Mouse (Mus musculus) natural killer cell, adult 2 months (primary cell): ENCODE measurements around the gene Il12rb2.

Source experiments
- DNase-seq, 2 experiments: peaks; one replicate each; pipeline ENCODE4 v3.0.0; 2022; ENCODE audit warnings: low spot score in 2 of 2

Il12rb2 gene

DNA sequence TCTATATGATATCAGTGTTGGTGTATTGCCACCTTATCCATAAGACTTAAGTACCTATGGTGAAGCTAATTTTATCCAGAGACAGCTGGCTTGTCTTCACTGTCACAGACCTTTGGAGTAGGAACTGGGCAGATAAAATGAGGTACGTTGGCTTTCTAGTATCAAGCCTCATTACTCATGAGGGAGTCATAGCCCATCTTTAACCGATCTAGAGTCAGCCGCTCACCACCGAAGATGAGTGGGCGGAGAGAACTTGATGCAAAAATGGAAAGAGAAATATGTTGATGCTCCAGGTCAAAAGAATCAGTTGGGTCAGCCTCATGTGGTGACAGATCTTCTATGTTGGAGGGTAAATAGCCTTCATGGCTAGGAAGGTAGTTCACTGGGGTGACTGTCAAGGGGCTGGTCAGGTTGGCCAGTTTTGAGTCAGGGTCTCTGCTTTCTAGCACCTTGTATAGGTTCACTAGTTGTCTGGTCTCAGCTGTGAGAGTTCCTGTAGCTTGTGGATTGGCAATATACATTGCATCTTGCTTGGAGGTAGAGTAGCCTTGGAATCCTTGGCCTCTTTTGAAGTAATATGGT, 83.9 kb downstream of the Il12rb2 start:
- no peak for DNase-seq

DNA sequence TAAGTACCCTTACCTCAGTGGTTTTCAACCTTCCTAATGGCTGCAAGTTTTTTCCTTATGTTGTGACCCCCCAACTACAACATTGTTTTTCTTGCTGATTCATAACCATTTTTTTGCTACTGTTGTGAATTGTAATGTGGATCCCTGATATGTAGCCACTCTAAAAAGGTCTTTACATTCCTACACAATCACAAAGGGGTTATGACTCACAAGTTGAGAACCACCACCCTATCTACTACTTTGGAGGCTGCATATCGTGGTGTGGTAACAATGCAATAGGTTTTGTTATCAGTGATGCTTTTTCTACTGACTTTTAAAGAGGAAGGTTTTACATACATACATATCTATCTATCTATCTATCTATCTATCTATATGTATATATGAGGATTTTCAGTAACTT, 93.1 kb downstream of the Il12rb2 start:
- DNase-seq = no peak

DNA sequence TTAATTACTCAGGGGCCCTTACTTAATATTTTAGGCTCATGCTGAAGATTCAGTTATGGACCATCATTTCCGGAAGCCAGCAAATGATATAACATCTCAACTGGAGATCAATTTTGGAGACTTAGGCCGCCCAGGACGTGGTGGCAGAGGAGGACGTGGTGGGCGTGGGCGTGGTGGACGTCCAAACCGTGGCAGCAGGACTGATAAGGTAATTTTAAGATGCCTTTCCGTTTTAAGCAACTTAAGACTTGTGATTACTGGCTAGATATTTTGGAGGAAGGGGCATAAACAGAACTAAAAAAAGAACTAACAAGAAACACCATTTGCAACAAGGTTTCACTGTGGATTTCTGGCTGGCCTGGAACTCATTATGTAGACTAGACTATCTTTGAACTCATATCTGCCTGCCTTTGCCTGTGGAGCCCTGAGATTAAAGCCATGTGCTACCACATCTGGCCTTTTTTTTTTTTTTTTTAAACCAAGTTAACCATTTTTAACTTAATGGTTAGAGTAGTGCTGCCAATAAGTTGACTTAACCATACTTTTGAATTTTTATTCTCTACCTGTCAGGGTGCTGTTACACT, 94.3 kb downstream of the Il12rb2 start:
- DNase-seq = no peak

GRCm38 (mm10) chr6:67277944-67278343, 98.0 kb downstream of the Il12rb2 start:
- DNase-seq = no peak

DNA sequence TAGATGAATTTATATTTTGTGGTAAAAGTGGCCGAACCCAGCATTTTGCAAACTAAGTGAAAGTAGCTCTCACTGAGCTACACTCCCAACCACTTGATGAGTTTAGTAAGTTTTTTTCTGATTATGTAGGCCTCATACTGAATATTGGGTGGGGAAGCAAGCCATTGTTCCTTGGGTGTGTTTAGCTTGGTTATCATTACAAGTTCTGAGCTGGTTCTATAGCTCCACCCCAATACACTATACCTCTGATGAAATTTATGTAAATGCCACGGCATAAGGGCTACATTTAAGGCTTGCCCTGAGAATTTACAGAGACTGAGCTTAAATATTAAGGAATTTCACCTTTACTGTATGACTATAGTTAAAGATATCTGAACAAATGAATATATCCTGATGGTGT, 106.5 kb downstream of the Il12rb2 start:
- DNase-seq = no peak

DNA sequence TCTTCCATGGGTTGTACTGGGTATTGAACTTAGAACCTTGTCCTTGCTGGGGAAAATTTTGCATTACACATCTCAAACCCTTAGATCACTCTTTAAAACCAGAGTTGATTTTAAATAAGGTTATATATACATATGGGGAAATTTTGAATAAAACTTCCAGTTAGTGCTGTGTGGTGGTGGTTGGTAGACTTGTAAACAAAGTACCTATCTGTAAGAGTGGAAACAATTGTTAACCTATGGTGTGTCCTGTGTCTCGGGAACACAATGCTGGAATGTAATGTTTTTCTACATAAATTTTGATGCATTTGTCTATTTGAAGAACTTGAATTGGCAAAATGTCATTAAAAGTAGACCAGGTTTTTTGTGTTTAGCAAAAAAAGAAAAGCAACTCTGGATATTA, 107.0 kb downstream of the Il12rb2 start:
- DNase-seq = no peak

GRCm38 (mm10) chr6:67268245-67268612, 107.8 kb downstream of the Il12rb2 start:
- no peak for DNase-seq

GRCm38 (mm10) chr6:67267408-67268244, 108.4 kb downstream of the Il12rb2 start:
- DNase-seq = peak; percentile 14 to 15

- DNase-seq = peak; percentile 94 to 97
Measured at GRCm38 (mm10) chr6:67266664-67267407, 109.2 kb downstream of the Il12rb2 start.

DNA sequence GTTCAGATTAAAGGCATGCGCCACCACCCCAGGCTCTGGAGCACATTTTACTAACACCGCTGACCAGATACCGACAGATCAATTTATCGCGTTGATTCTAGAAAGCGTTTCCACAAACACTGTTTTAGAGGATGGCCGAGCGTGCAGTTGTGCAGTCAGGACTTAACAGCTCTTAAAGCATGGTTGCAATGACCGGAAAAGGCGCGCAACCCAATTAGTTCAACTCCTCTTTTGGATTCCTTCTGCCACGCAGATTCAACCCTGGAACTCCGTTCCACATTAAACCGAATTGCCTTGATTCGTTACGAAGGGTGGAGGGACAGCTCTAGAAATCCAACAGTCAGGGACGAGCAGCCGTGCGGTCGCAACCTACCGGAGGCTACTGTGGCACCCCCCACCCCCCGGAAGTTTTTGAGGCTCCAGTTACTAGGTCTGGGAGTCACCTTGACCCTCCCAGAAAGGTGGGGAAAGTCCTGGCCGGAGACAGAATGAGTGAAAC, 109.8 kb downstream of the Il12rb2 start:
- DNase-seq = no peak

DNA sequence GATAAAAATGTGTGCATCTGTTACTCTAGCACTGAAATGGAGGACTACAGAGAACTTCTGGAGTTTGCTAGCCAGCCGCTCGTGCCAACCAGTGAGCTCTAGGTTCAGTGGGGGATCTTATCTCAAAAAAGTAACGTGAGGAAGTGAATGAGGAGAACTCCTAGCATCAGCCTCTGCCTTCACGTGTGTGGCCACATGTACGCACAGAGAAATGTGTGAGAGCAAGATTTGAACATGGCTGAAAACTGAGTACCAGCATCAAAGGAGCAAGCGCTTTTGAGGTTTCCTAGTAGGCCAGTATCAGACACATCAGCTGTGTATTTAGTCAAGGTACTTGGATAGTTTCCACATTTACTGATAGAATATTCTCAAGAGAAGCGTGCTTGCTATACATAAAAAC, 111.1 kb downstream of the Il12rb2 start:
- no peak for DNase-seq

DNA sequence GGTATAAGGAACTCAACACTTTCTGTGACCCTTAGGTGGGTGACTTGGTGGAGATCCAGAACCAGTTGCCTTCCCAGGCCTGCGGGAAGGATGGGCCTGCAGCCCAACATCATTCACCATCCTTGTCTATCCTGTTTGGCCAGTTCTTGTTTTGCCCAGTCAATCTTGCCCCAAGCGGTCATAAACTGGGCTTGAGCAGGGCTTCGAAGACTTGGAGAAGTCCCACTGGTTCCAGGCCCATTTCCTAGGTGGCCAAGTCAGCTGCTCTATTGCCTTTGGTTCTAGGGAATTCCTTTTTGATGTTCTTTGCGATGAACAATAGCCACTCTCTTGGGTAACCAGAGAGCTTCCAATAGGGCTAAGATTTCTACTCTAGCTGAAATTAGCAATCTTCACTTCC, 124.9 kb downstream of the Il12rb2 start:
- DNase-seq = no peak

- no peak for DNase-seq
Measured at GRCm38 (mm10) chr6:67244451-67244850, 131.5 kb downstream of the Il12rb2 start.

DNA sequence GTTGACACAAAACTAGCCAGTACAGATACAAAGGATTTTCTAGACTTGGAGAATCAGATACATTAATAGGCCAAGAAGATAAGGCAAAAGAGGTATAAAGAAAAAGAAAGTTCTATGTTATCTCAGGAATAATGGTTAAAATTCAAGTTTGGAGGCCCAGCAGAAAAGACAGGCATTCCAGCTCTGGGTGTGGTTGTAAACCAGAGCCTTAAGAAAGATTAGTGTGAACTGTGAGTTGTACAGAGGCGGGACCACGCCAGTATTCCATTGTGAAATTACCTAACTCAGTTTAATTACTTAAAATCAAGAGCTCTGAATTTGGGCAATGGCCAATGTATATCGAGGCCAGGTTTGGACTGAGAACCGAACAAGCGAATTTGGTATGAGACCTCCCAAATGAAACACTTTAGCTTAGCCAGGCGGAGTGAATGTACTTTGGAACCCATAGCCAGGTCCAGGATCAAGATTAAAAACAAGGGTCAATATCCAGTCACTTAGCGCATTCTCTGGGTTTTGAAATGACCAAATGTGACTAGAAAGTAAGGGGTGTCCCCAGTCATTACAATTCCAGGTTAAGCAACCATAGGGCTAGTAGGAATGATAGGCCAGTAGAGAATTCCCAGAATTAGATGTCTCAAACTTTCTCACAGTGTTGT, 132.1 kb downstream of the Il12rb2 start:
- no peak for DNase-seq
